Mouse (Mus musculus) hindbrain, embryonic 14.5 days (tissue): ENCODE data around the gene Cdh3. TPM values are rescaled to one million over a fixed set of nuclear protein-coding genes. Genes with fewer than 3 reads are reported as not detected.

ENCODE experiments used
- ATAC-seq: fragments of 200-750 bp; cut with Nextera tagmentation; 2 replicates; pipeline ENCODE4 v1.8.0; 2017; ENCODE audit warnings: moderate number of reproducible peaks, mild to moderate bottlenecking, moderate TSS enrichment, moderate library complexity; ENCODE audit not compliant: low FRiP score
- DNase-seq: peaks from one replicate; pipeline ENCODE4 v3.0.0-alpha.2; 2015; ENCODE audit warnings: low spot score
- H3K27ac ChIP-seq: fragments of 300-500 bp; sonication (generic); 2 replicates; pipeline ENCODE4 v1.5.1; 2014; ENCODE audit warnings: mild to moderate bottlenecking, moderate library complexity
- H3K27me3 ChIP-seq: fragments of 300-500 bp; sonication (generic); 2 replicates; pipeline ENCODE4 v1.6.1; 2014; ENCODE audit warnings: mild to moderate bottlenecking, low read length, mixed read lengths; ENCODE audit not compliant: control insufficient read depth, insufficient read depth
- H3K36me3 ChIP-seq: fragments of 300-500 bp; sonication (generic); replicated peaks from 2 replicates; pipeline ENCODE4 v1.6.1; 2014; ENCODE audit not compliant: control insufficient read depth, insufficient read depth
- H3K4me1 ChIP-seq: fragments of 300-500 bp; sonication (generic); replicated peaks from 2 replicates; pipeline ENCODE4 v1.6.1; 2014; ENCODE audit warnings: antibody characterized with exemption, low read length, mixed read lengths; ENCODE audit not compliant: control insufficient read depth, insufficient read depth
- H3K4me2 ChIP-seq: fragments of 300-500 bp; sonication (generic); replicated peaks from 2 replicates; pipeline ENCODE4 v1.6.1; 2014; ENCODE audit warnings: mild to moderate bottlenecking, moderate library complexity
- H3K4me3 ChIP-seq: fragments of 300-500 bp; sonication (generic); replicated peaks from 2 replicates; pipeline ENCODE4 v1.5.1; 2014; ENCODE audit warnings: mild to moderate bottlenecking, low read length
- H3K9ac ChIP-seq: fragments of 300-500 bp; sonication (generic); 2 replicates; pipeline ENCODE4 v1.6.1; 2014
- H3K9me3 ChIP-seq: fragments of 300-500 bp; sonication (generic); 2 replicates; pipeline ENCODE4 v1.6.1; 2016; ENCODE audit warnings: low read length; ENCODE audit not compliant: control insufficient read depth
- WGBS: fragments of 180-500 bp; shearing (Covaris S2); extraction: QIAGEN DNeasy Blood & Tissue Kit; methylation state at CpG from one replicate; pipeline ENCODE4 v1.1.7; 2014; 5-methylcytosine and 5-hydroxymethylcytosine counted together
- polyA plus RNA-seq: library from polyadenylated mRNA; unstranded; fragments of >200 nt; fragmentation: Nextera tagmentation; extraction: Ambion mirVana; gene quantifications from 2 replicates; pipeline ENCODE4 v1.2.1, GENCODE M21; 2014

Cdh3 gene
- polyA plus RNA-seq, 1 experiment from 2014 or later: 4.1 TPM

DNA sequence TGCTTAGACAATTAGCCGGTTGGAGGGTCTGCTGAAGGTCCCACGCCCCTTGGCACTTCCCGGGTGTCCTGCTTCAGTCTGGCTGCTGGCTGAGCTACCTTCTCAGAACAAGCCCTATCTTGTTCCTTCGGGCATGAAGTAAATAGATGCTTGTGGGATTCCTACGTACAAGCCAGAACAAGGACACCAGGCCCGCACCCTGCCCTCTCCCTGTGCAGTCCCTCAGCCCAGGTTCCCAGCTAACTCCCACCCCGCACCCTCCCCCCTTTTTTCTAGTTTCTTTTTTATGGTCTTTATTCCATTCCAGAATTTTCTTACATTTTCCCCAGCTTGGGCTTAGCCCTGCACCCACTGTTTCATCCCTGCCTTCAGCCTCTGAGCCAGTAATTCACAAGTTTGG is 9.9 kb downstream of the Cdh3 start:
- 85% methylated on average over 7 of the region's 7 CpGs for WGBS
- Histone ChIP-seq H3K27me3 (no peaks in the 10 kb centered on the region), H3K4me2 (no peak overlapping the region), H3K4me3 (no peak overlapping the region), H3K9me3 (no peaks in the 10 kb centered on the region), H3K4me1 (no peaks in the 10 kb centered on the region), H3K36me3 (no peaks in the 10 kb centered on the region), H3K9ac (no peak overlapping the region), H3K27ac (no peak overlapping the region)
- ATAC-seq (no peak), DNase-seq (no peak)

DNA sequence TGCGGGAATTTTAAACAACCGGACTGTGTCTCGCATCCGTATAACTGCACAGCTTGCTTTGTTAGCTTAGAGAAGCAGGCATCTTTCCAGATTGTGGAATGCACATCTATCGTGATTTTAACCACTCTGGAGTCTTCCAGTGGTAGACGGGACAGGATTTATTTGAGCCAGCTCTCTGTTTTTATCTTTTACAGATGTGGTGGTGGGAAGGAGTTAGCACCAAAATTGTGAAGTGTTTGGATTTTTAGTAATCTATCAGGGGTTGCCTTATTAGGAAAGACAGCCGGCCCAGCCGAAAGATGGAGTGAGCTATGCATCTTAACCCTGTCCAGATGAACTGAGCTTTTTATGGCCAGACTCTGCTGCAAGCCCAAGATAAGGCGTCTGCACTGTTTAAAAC is 11.2 kb downstream of the Cdh3 start:
- Histone ChIP-seq H3K4me3 (no peak overlapping the region), H3K4me2 (no peak overlapping the region), H3K27me3 (no peaks in the 10 kb centered on the region), H3K36me3 (no peaks in the 10 kb centered on the region), H3K9me3 (no peaks in the 10 kb centered on the region), H3K9ac (no peak overlapping the region), H3K27ac (no peak overlapping the region), H3K4me1 (no peaks in the 10 kb centered on the region)
- ATAC-seq (no peak), DNase-seq (no peak)
- 76% methylated on average over 9 of the region's 9 CpGs for WGBS

GRCm38 (mm10) chr8:106526725-106527124 is 16.0 kb downstream of the Cdh3 start:
- WGBS: 64% methylated on average over 6 of the region's 6 CpGs
- H3K9me3 ChIP-seq: no peaks in the 10 kb centered on the region
- ATAC-seq (no peak), DNase-seq (no peak)
- no peaks in the 10 kb centered on the region for H3K27me3 ChIP-seq
- H3K4me3 ChIP-seq: no peak overlapping the region
- H3K4me1 ChIP-seq: no peaks in the 10 kb centered on the region
- no peak overlapping the region for H3K9ac ChIP-seq
- no peak overlapping the region for H3K4me2 ChIP-seq
- H3K36me3 ChIP-seq: no peaks in the 10 kb centered on the region
- H3K27ac ChIP-seq: no peak overlapping the region

GRCm38 (mm10) chr8:106527241-106528036 is 16.7 kb downstream of the Cdh3 start:
- 91% methylated on average over 9 of the region's 9 CpGs for WGBS
- H3K27me3 ChIP-seq: no peaks in the 10 kb centered on the region
- H3K9ac ChIP-seq: no peak overlapping the region
- no peak overlapping the region for H3K27ac ChIP-seq
- DNase-seq (no peak), ATAC-seq (no peak)
- no peak overlapping the region for H3K4me2 ChIP-seq
- H3K9me3 ChIP-seq: no peaks in the 10 kb centered on the region
- no peaks in the 10 kb centered on the region for H3K4me1 ChIP-seq
- no peak overlapping the region for H3K4me3 ChIP-seq
- no peaks in the 10 kb centered on the region for H3K36me3 ChIP-seq

- Histone ChIP-seq H3K27ac (no peak overlapping the region), H3K4me1 (no peaks in the 10 kb centered on the region), H3K9me3 (no peaks in the 10 kb centered on the region), H3K27me3 (no peaks in the 10 kb centered on the region), H3K4me3 (no peak overlapping the region), H3K36me3 (no peaks in the 10 kb centered on the region), H3K9ac (no peak overlapping the region), H3K4me2 (no peak overlapping the region)
- no peak for DNase-seq
- no peak for ATAC-seq
- WGBS: 87% methylated on average over 9 of the region's 9 CpGs
Measured at GRCm38 (mm10) chr8:106528596-106529249, 18.0 kb downstream of the Cdh3 start.

DNA sequence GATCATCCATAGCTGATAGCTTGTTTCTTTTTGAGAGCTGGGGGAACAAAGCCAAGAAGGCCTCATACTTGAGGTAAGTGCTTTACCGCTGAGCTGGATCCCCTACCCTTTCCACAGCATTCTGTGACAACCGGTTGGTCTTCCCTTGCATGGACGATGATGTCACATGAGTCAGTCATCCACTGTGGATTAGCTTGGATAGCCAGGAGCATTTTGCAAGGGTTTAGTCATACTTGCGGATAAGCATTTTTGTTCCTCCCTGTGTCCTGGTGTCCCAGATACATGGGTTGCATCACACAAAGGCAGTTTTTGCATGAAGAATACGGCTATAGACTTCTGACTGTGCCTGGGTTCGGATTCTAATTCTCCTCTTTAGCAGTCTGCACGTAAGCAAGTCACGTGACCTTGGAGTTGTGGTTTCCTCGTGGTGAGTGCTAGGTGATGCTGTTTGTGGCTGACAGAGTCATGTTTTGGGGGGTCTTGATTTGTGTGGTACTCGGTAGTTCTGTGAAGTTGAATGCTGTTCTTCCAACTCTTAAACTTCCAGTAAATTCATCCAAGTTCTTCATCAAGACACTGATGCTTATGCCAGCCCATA is 19.3 kb downstream of the Cdh3 start:
- 93% methylated on average over 10 of the region's 10 CpGs for WGBS
- H3K4me2 ChIP-seq: no peak overlapping the region
- no peaks in the 10 kb centered on the region for H3K4me1 ChIP-seq

GRCm38 (mm10) chr8:106530566-106530965 is 19.9 kb downstream of the Cdh3 start:
- DNase-seq: no peak

More for the DNA sequence above, 19.3 kb downstream of the Cdh3 start:
- ATAC-seq (no peak), DNase-seq (no peak)
- Histone ChIP-seq H3K36me3 (no peaks in the 10 kb centered on the region), H3K9me3 (no peaks in the 10 kb centered on the region), H3K27ac (no peak overlapping the region), H3K27me3 (no peaks in the 10 kb centered on the region), H3K9ac (no peak overlapping the region), H3K4me3 (no peak overlapping the region)

DNA sequence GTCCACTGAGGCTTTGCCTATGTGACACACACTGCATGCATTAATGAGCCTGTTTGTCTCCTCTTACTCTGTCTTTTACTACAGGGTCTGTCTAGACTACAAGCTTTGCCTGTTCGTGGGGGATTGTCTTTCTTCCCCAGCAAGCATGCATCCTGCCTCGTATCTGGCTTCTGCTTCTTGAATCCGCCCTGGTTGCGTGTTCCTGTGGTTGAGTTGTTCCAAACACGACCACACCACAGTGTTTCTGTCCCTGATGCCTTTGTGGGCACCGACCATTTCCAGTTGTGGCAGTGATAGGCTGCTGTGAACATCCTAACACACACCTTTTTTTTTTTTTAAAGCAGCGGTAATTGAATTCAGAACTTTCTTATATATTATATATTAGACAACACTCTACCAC is 23.0 kb downstream of the Cdh3 start:
- Histone ChIP-seq H3K9me3 (no peaks in the 10 kb centered on the region), H3K27ac (no peak overlapping the region), H3K9ac (no peak overlapping the region), H3K4me3 (no peak overlapping the region), H3K36me3 (no peaks in the 10 kb centered on the region), H3K27me3 (no peaks in the 10 kb centered on the region), H3K4me1 (no peaks in the 10 kb centered on the region), H3K4me2 (no peak overlapping the region)
- ATAC-seq (no peak), DNase-seq (no peak)
- WGBS: 87% methylated on average over 7 of the region's 7 CpGs

More at GRCm38 (mm10) chr8:106530566-106530965, 19.9 kb downstream of the Cdh3 start:
- no peaks in the 10 kb centered on the region for H3K36me3 ChIP-seq
- H3K4me1 ChIP-seq: no peaks in the 10 kb centered on the region
- H3K27ac ChIP-seq: no peak overlapping the region
- H3K27me3 ChIP-seq: no peaks in the 10 kb centered on the region
- H3K4me2 ChIP-seq: no peak overlapping the region
- H3K9me3 ChIP-seq: no peaks in the 10 kb centered on the region
- WGBS: 78% methylated on average over 4 of the region's 4 CpGs
- no peak overlapping the region for H3K9ac ChIP-seq
- no peak overlapping the region for H3K4me3 ChIP-seq
- no peak for ATAC-seq

- no peaks in the 10 kb centered on the region for H3K9me3 ChIP-seq
- no peak overlapping the region for H3K27ac ChIP-seq
- peak; percentile 62 for DNase-seq
- no peak overlapping the region for H3K9ac ChIP-seq
- no peak for ATAC-seq
- no peaks in the 10 kb centered on the region for H3K27me3 ChIP-seq
- no peaks in the 10 kb centered on the region; the same call in 1 of the 2 replicates for H3K4me1 ChIP-seq
- no peak overlapping the region for H3K4me3 ChIP-seq
- 44% methylated on average over 6 of the region's 6 CpGs for WGBS
- H3K4me2 ChIP-seq: no peak overlapping the region
- no peaks in the 10 kb centered on the region for H3K36me3 ChIP-seq
Measured at GRCm38 (mm10) chr8:106534449-106534848, 23.8 kb downstream of the Cdh3 start.
